Mouse (Mus musculus) layer of hippocampus, postnatal 10 days (tissue): ENCODE measurements at regions not wholly inside any gene's neighbourhood (a gene's known extent, or its start where the extent isn't known, plus 50 kb on each side); places are given as distances from the start of the nearest gene placed in this dataset.

Experiments
- DNase-seq, 2 experiments: peaks; one replicate each; pipeline ENCODE4 v3.0.0; 2021; ENCODE audit warnings: low spot score in 2 of 2

DNA sequence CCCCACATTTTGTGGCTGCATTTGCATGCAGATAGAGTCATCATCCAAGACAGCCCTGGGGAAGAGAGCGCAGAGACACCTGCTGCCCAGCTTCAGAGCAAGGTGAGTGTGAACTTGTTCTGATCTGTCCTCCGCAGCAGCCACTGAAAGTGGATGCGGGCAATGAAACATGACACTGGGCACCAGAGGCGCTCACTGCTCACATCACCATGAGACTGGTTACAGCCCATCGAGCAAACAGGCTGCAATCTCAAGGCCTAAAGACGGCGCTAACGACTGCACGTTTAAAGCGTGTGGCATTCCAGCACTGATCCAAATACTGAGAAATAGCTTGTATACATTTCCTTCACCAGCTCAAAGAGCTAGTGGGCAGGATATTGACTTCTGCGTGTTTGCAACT, 65.8 kb downstream of the Barhl2 start:
- DNase-seq: no peak

DNA sequence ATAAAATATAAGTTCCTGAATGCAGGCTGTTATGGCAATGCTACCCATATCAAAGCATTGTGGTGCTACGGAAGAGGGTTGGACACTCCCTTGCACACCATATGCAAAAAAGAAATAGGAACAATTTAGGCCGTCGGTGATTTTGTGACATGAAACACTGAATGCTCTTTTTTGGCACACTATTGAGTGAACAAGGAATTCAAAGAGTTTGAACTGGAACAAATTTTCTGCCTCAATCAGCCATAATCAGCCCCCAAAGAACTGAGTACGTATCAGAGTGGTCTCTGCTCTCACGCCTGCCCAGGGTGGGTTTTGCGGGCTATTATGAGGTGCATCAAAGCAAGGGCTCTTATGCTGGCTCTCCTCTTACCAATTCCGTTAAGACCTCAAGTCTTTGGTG, 71.3 kb downstream of the Barhl2 start:
- no peak for DNase-seq

DNA sequence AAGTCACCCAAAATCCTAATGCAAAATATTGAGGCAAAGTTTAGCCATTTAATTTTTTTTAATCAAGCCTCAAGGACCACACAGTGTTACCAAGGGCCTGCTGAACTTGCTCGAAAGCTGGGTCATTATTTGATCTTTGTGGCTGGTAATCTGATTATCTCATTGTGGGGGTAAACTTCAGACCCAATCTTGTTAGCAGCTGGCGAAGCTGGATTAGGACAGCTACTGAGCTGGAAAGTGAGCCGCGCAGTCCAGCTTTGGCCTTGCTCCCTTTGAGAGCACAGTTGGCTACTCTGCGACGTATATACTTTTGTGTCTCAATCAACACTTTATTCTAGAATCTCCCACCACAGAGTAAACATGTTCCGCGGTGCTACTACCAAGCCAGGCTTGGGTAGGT, 72.1 kb downstream of the Barhl2 start:
- no peak for DNase-seq

DNA sequence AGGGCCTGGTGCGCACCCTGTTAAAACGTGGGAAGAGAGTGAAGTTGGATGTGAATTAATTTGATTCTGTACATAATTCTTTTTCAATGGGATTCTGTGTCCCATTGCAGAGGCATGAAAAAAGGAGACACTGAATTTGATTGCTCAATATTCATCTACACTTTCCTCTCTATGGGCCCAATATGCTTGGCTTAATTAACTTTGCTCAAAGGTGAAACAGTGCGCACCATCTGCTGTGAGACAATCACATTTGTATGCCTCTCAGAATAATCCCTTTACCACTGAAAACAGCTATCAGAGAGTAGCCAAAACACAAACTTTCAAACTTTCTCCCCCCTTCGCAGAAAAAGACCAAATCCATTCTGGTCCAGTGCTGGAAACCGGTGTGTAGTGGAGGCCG, 72.7 kb downstream of the Barhl2 start:
- no peak for DNase-seq

DNA sequence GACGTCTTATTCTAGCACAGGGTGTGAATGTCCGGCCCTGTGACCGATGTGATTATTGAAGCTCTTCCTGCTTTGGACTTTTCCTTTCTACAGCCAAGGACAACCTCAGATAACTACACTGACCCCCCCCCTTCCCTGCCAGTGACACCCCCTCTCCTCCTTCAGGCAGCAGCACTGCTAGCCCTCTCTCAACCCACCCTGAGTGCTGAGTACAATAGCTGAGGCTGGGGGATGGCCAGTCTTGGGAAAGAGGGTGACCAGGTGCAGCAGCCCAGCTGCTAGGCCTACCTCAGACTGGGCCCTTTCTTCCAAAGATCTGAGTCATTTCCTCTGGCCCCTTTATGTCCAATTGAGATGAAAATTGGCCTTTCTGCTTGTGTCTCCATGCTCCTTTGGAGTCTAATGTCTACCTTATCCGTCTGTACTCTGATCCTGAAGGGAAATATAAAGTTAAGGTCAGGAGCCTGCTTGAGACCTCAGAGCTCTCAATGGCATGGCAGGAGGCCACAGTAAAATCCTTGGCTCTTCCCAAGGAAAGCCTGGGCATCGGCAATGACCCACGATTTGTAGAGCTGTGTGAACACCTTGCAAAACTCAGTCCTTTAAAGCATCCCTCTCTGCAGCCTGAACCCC, 73.7 kb downstream of the Barhl2 start:
- no peak for DNase-seq

DNA sequence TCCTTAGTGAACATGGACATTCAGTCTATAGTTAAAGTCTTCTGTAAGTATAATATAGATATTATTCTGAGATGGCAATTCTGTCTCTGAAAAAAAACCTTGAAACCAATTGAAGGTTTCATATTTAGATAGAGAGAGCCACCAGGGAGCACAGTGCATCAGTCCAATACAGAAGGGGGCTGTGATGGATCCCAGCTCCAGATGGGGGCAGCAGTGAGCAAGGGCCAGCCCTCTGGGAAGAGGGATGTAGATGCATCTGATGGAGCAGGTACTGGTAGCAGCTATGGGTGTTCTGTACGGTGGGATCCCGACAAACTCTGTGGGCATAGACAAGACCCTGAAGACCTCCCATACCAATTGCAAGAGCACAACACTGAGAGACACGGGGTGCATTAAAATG, 76.0 kb downstream of the Barhl2 start:
- DNase-seq: no peak

DNA sequence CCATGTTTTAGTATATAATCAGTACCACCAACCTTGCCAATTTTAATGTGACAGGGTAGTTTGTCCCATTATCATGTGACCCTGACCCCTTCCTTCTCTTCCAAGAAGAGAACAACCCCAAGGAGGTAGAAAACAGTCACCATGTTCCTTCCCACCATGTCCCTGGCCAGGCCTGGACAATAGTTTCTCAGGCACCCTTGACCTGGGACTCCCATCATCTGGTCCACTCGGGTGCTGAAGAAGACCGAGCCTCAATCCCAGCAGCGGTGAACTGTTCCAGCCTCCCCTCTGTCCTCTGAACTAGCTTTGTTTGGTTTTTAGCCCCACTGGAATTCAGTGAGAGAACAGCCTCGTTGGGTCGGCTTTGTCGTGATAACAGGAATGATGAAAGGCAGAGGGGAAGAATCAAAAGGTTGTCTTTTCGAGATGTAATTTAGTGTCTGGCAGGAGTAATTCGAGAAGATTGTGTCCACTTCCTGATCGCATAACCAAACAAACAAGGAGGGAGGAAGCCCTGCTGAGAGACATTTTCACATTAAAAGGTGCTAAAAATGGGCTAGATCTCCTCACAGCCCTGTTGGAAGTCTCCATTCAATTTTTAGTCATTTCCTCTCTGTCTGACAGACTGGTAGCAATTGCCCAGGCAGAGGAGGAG, 77.2 kb downstream of the Barhl2 start:
- no peak for DNase-seq

DNA sequence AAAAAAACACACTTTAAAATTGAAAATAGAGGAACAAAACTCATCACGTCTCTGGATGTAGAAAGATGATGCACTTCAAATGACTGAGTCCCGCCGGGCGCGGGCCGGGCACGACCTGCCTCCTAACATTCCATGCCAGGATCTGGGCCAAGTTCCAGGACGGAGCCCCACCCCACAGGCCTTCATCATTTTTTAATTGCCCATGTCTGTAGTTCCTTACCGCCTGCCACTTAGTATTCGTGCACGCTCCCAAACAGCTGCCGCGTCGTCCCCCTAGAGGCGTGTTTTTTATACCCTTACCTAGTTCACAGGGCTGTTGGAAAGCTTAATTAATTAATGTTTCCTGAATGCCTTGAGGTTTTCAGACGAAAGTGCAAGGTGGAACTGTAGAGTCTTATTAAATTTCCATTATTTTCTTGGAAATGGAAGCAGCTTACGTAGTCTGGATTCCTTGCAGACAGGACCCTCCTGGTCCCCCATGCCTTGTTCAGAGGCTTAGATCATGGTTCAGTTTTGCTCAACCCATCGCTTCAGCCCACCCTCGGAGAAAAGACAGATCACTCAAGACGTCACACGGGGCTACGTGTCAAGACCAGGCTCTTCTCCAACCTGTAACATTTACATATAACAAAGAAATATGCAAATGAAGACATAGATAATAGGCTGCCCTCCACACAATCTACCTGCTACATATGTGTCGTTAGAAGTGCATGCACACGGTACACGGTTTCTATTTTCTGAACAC, 81.0 kb downstream of the Barhl2 start:
- no peak for DNase-seq

DNA sequence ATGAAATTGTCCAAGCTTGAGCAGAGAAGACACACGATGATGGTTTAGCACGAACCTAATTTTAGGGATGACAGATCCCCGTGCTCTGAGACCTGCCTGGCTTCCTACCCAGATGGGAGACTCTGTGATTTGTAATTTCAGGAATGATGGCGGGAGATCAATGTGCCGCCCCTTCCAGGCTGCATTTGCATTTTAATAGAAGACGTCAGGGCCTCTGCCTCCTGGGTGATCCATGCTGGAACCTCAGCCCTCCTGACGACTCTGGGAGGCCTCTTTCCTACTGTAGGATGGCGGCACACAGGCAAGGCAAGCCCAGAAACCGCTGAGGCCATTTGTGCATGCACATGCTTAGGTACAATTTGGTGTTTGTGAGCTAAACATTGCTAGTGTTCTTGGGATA, 90.1 kb downstream of the Barhl2 start:
- DNase-seq: no peak

DNA sequence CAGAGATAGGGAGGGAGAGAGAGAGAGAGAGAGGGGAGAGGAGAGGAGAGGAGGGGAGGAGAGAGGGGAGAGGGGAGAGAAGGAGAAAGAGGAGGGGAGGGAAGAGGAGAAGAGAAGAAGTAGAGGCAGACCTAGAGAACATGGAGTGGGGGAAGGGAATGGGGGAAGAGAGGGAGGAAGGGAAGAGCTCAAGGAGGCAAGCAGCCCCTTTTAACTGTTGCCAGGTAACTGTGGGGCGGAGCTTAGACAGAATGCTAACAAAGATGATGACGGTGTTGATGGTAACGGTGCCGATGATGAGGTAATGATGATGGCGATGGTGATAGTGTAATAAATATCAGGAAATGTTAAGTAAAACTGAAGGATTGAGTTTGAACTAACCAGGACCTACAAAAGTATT, 90.7 kb downstream of the Barhl2 start:
- no peak for DNase-seq

DNA sequence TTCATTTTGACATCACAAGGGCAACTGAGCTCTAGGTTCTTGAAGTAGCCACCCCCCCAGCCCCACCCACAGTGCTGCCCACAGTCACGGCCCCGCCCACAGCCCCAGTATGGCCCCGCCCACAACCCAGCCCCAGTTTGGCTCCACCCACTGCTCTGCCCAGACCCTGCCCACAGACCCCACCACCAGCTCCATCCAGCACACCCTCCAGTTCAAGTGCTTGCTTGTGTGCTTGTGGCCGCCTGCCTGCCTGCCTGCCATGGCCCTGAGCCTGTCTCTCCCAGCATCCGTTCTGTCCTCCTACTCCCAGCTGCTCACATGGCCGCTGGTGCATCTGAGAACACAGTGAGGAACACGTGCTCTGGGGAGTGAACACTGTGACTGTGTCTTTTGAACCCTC, 92.0 kb downstream of the Barhl2 start:
- DNase-seq: peak; percentile 17 to 37

DNA sequence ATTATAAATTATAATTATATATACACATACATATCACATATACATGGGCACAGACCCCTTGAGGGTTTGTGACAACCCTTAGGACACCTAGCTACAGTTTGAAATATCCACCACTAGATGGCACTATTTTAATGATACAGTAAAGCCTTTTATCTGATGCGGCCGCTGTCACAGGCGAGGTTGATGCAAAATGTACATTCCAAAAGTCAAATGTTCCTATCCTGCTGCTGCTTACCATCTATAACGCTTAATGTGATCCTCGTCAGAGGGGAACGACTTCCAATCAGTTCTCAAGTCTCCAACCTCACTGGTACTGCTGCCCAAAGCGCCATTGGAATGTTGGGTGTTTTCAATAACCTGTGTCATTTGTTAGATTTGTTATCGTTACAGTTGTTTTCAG, 92.9 kb downstream of the Barhl2 start:
- no peak for DNase-seq

DNA sequence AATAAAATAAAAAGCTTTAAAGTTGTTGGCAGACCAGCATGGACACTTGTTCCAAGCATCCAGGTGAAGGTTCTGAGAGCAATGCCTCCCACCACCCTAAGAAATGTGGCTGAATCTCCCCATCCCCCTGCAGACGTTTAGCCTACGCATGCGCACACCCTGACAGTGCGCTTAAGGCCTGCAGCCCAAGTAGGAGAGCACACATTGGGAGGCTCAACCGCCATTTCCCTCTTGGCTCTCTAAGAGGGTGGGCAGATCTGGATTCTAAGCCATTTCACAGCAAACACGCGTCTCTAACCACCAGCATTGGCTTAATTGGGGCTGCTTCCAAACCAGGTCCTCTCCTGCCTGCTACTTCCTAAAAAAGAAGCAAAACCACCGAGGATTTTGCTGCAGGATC, 106.6 kb downstream of the Barhl2 start:
- DNase-seq: no peak

DNA sequence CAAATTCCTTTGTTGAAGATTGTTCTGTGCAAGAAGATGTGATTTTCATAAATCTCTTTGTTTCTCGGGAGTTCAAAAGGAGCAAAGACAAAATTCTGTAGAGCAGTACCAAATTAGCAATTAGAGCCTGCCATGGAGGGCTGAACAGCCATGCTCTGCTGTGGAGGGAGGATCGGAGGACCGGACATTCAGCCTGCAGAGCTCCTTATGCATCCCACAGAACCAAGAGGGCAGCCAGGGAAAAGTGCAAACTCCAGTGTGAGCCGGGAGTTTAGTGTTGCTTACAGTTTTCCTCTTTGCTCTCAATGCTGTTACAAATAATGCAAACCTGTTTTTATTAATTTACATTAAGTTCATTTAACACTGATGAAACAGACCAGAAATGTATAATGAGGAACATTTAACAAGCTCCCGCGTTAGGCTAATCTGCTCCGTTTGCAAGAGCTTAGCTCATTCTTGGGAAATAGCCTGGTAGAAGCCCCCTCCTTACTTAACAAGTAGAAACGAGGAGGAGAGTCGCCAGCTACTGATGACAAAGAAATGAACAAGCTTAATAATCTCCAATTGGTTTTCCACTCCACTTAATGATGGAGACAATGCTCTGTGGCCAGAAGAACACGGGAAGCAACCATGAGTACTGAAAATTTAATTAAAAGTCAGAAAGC, 108.0 kb downstream of the Barhl2 start:
- DNase-seq: no peak

DNA sequence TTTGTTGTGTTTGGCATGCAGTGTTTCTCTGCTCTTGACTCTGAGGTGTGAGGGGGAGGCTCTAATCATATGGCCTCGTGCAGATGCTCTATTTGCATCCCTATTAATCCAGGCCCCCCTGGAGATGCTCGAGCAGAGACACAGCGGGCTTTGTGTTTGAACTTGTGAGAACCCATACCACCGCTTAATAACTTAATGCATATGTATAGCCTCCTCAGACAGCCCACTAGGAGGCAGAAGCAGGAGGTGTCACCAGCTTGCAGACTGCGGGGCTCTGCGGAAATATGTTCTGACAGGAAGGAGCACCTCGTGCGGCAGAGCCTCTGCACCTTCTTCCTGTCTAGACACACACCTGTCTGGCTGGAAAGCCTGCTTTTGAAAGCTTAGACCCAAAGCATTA, 113.7 kb downstream of the Barhl2 start:
- no peak for DNase-seq

DNA sequence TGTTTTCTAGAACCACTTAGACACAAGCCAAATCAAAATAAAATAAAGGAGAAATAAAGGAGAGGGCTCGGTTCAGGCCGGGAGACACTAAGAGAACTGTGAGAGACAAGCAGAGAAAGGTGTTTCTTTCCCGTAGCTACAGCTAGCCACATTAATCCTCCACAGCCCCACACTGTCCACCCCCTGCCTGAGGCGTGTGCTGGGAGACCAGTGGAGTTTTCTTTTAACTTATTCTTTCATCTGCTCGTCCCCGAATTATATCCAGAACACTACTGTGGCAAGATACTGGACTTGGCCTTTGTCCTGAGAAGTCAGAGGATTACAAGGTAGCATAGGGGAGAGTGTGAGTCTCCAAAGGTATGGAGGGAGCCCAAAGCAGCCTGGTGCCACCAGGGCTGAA, 114.4 kb downstream of the Barhl2 start:
- no peak for DNase-seq

DNA sequence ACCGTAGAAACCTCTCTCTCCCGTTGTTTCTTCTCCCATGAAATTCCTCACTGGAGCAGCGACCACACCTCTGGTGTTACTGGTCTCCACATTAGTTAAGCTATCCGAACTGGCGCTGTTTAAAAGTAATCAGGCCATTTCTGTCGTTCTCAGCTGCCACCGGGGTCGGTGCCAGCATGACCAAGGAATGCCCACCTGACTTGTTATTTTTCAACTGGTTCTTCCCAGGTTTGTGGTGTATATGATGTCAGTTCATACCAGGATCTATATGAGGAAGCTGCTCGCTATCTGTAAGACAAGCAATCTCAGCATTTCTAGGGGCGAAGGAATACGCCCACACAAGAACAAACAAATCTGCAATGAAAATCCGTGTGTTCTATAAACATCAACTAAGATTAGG, 116.6 kb downstream of the Barhl2 start:
- no peak for DNase-seq

DNA sequence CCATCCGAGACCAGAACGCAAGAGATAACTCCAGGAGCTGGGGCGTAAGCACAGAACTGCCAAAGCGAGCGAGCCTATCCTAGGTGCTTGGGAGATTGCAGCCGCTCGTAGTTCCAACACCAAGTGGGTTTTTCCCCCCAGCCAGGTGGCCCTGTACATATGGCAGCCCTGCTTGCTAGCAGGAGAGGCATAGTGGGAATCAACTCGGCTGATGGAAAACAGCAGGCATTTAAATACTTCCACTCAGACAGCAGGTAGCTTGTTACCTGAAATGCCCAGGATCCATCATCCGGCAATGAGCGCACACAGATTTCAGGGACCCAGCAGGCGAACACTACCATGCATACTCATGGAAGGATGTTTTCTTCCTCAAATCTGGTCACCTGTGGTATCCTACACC, 122.3 kb downstream of the Barhl2 start:
- no peak for DNase-seq

DNA sequence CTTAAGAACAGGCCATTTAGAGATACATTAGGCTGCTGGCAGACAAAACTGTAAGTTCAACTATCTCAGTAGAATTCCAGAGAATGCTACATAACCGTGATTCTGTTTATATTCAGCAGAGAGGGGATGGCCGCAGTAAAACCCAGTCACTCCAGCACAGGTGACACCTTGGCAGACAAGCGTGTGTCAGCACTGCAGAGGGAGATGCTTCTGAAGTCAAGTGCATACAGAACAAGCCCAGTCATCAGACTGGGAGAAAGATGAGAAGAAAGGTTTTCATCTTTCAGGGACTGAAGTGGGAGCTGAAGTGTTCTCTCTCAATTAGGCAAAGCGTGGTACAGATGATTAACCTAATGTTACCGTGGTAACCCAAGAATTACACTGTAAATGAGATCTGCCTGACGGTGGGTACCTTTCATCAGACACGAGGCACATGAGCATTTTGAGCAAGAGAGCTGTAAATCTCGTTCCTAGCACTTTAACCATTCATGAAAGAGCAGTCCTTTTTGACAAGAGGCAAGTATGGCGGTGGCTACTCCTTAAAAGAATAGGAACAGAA, 130.3 kb downstream of the Barhl2 start:
- no peak for DNase-seq

DNA sequence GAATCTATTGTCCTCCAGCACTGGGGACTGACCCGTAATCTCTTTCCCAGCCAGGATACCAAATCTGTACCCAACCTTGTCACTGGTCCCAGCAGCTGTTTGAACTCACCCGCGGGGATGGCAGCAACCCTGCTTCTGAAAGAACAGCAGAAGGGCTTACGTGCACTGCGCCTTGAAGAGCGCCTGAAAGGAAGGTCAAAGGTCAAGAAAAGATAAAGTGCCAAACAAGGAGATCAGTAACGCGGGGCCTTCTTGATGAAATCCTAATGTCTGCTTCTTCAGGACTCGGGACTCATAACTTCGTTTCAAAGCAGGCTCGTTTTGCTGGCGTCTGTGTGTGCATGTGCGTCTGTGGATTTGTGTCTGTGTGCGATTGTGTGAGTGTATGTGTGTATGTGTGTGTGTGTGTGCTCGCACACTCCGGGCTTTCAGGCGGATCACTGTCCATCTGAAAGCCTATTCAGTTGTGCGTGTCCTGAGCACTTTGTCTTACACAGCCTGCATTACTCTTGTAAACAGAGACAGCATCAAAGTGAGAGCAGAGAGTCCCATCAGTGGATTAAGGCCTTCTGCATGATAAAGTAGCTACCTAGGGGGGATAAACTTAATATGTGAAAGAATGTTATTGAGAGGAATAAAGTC, 135.3 kb downstream of the Barhl2 start:
- no peak for DNase-seq

DNA sequence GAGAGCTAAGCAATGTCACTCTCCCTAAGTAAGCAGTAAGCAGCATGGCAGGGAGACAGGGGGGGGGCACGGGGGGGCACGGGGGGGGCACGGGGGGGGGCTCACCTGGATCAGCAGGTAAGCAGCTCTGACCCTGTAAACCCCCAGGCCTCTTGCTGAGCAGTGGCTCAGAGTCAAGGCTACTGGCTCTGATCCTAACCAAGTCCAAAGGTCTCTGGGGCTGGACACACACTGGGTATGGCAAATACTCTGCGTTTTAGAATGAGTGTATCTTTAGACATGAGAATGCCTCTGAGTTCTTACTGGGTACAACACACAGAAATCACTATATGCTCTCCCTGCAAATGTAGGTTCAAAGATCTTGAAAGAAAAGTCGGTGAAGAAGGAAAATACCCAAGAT, 136.5 kb downstream of the Barhl2 start:
- no peak for DNase-seq
